Comparison of ENCODE assay signal across 8 mouse cellular contexts in the genomic region with DNA sequence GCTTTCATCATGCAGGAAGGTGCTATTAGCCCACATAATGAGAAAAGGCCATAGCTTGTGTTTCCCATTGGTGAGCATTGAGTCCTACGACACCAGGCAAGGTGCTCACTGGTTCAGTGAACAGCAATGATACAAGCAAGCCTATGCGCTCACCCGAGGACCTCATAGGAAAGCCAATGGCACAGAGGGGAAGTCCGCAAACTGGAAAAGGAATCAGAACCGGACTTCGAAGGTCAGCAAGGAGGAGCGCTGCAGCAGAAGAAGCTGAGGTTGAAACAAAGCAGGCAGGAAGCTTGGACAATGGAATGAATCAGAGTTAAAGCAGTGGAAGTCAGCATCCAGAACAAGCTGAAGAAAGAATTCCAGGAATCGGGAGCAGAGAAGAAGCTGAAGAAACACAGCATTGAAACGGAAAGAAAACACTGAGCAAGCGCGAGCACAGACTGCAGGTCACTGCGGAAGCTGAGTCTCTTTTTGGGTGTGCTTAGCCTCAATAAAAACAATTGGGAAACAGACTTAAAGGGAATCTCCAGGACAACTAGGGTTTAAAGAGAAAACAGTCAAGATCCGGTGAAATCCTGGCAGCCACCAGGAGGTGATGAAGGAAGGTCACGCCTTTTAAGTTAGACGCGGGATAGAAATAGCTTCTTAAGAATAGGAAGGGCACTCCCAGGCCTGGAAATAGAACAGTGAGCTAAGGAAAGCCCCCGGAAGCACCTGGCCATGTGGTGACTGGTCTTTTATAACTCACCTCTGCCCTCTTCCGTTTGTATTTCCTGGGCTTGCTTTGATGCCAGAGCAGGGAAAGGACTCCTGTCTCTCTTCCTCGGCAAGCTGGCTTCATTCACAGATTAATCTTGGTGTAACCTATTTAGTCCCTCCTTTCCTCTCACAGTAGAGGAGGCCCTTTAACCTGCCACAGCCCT.
DNase-seq lines count a peak whose midpoint lies in the region; ATAC-seq lines count a peak whose summit lies in the region.

No protein-coding gene starts in this region.

- no peak for ATAC-seq in liver, embryonic 15.5 days (ENCODE audit: insufficient read depth)
- ATAC-seq in stomach, embryonic 15.5 days (ENCODE audit: insufficient read depth, low FRiP score, low read depth) = no peak

- H3K9me3 ChIP-seq in liver, embryonic 15.5 days (replicated peaks) = no peaks in the 10 kb centered on the region
- no peaks in the 10 kb centered on the region for H3K9me3 ChIP-seq in stomach, embryonic 15.5 days

- peak; percentile 80 to 84 for DNase-seq in B cell, adult 2 months
- peak; percentile 59 for DNase-seq in adrenal gland, postnatal 14 days
- peak; percentile 52 for DNase-seq in heart, postnatal 25 days (ENCODE audit: low spot score)
- no peak for DNase-seq in retina, embryonic 14.5 days (ENCODE audit: low spot score)
- DNase-seq in left cerebral cortex, adult 9 months (ENCODE audit: low spot score in 2 of 2) = no peak
- no peak for DNase-seq in right cerebral cortex, adult 2 months (ENCODE audit: low spot score in 2 of 2)

- WGBS in liver, embryonic 15.5 days (ENCODE audit: insufficient replicate concordance) = 32% methylated on average over 19 of the region's 19 CpGs
- 60% methylated on average over 19 of the region's 19 CpGs for WGBS in stomach, embryonic 15.5 days

- peak overlapping the region; percentile 2; the same call in 1 of the 2 replicates for H3K4me2 ChIP-seq in liver, embryonic 15.5 days
- H3K4me2 ChIP-seq in stomach, embryonic 15.5 days = no peak overlapping the region

- H3K9ac ChIP-seq in liver, embryonic 15.5 days = no peak overlapping the region
- H3K9ac ChIP-seq in stomach, embryonic 15.5 days = no peak overlapping the region

- H3K4me3 ChIP-seq in liver, embryonic 15.5 days (replicated peaks) = no peak overlapping the region
- H3K4me3 ChIP-seq in stomach, embryonic 15.5 days (replicated peaks) = no peak overlapping the region

- no peaks in the 10 kb centered on the region for H3K36me3 ChIP-seq in liver, embryonic 15.5 days (replicated peaks)
- no peaks in the 10 kb centered on the region for H3K36me3 ChIP-seq in stomach, embryonic 15.5 days

- intact Hi-C loops in heart, postnatal 25 days (cut with DNase I) = no loop called here

- H3K4me1 ChIP-seq in liver, embryonic 15.5 days (replicated peaks) = peaks cover 8% of the 10 kb centered on the region; the same call in 1 of the 2 replicates
- no peaks in the 10 kb centered on the region for H3K4me1 ChIP-seq in stomach, embryonic 15.5 days

- no peaks in the 10 kb centered on the region for H3K27me3 ChIP-seq in liver, embryonic 15.5 days
- no peaks in the 10 kb centered on the region for H3K27me3 ChIP-seq in stomach, embryonic 15.5 days (replicated peaks)

- H3K27ac ChIP-seq in liver, embryonic 15.5 days (replicated peaks) = no peak overlapping the region
- 0 out of 2 replicates have a peak overlapping the region, but pooled peaks have one; percentile 3 for H3K27ac ChIP-seq in stomach, embryonic 15.5 days

Comparison
In these comparisons a context has a peak if more than half of its experiments do, and no peak if none do; other contexts are left out.
1. DNase-seq: peak in B cell, adult 2 months (2 of 2), adrenal gland, postnatal 14 days (single experiment) and heart, postnatal 25 days (single experiment); none in retina, embryonic 14.5 days (single experiment), left cerebral cortex, adult 9 months (0 of 2) and right cerebral cortex, adult 2 months (0 of 2).